Mouse (Mus musculus) myocyte (in vitro differentiated cells): ENCODE data around the gene Rims4.

ENCODE experiments used
- E2F4 ChIP-seq: IDR thresholded peaks from one replicate; pipeline ENCODE4 v1.6.1; 2011; ENCODE audit warnings: mild to moderate bottlenecking, control low read depth, moderate library complexity; ENCODE audit not compliant: insufficient read depth
- MAX ChIP-seq: IDR thresholded peaks from one replicate; pipeline ENCODE4 v1.6.1; 2011; ENCODE audit warnings: low read depth, mild to moderate bottlenecking, control low read depth
- MYOG ChIP-seq, 3 experiments: IDR thresholded peaks; one replicate each; pipeline ENCODE4 v1.6.1; 2011; ENCODE audit warnings: control low read depth in 2 of 3, low read depth in 2 of 3, mild to moderate bottlenecking in 2 of 3; ENCODE audit not compliant: insufficient read length in 2 of 3, control insufficient read depth in 1 of 3, insufficient read depth in 1 of 3
- POLR2A ChIP-seq: IDR thresholded peaks from one replicate; pipeline ENCODE4 v1.6.1; 2011; ENCODE audit warnings: low read depth, mild to moderate bottlenecking, control low read depth, moderate library complexity; ENCODE audit not compliant: insufficient read length
- POLR2AphosphoS2 ChIP-seq: IDR thresholded peaks from one replicate; pipeline ENCODE4 v1.6.1; 2011; ENCODE audit warnings: low read depth, control low read depth; ENCODE audit not compliant: insufficient read length
- TCF12 ChIP-seq: IDR thresholded peaks from one replicate; pipeline ENCODE4 v1.6.1; 2011; ENCODE audit warnings: mild to moderate bottlenecking, control low read depth; ENCODE audit not compliant: poor library complexity, insufficient read depth, severe bottlenecking
- USF1 ChIP-seq: IDR thresholded peaks from one replicate; pipeline ENCODE4 v1.6.1; 2011; ENCODE audit warnings: low read depth, mild to moderate bottlenecking, control low read depth, moderate library complexity

DNA sequence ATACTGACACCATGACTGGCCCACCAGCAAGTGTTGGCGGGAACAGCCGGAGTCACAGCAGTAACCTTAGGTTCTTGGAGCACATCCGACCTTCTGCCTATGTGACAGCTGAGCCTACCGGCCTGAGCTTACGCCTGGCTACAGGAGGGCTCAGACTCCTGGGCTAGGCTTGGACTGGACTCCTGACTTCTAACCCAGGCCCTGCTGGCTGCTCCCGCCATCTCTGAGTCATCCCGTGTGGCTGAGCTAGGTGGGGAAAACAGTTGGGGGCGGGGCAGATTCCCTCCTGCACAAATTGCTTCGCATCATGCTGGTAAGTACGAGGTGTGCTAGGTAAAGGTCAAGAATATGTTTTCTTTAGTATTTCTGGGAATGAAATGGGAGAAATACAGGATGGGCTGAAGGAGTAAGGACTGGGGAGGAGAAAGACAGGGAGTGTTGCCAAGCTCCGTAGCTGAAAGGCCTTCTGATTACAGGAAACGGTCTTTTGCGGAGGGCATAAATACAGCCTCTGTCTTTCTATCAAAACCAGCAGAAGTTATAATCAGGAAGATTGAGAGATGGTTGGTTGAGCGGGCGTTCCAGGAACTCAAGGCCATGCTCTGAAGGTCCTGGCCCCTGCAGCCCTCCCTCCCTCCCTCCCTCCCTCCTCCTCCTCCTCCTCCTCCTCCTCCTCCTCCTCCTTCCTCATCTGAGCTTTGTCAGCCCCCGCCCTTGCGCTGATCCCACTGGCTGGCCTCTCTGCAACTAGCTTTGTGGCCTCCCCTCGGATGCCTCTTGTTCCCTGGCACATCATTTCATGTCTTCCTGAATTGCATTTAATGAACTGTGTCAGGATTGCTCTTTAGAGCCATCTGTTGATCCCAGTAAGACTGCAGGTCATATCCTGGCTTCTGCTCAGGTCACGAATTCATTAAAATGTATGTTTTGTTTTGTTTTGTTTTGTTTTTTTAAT lies 46.4 kb upstream of the Rims4 start:
- TF ChIP-seq POLR2AphosphoS2 (no peak), POLR2A (no peak), TCF12 (no peak), MAX (no peak), MYOG (IDR thresholded peaks at IDR 0.05; ENCODE audit: control insufficient read depth in 1 of 3, insufficient read depth in 1 of 3, insufficient read length in 2 of 3, low read depth in 2 of 3) (no peak), USF1 (no peak), E2F4 (no peak)
